Mouse (Mus musculus) forebrain, embryonic 11.5 days (tissue): Measurements from ENCODE around the gene Cpsf4l. TPM values are rescaled to one million over a fixed set of nuclear protein-coding genes. Genes with fewer than 3 reads are reported as not detected.
"Not testable (repeated sequence)": the region's sequence is repeated elsewhere in the genome, so short reads cannot be mapped to it uniquely, and the experiment has no call there.

ENCODE experiments used
- ATAC-seq: fragments of 200-750 bp; cut with Nextera tagmentation; replicated peaks from 2 replicates; pipeline ENCODE4 v1.8.0; 2017; ENCODE audit warnings: moderate TSS enrichment; ENCODE audit not compliant: low FRiP score
- DNase-seq: peaks from one replicate; pipeline ENCODE4 v3.0.0-alpha.2; 2017; ENCODE audit warnings: low spot score
- H3K27ac ChIP-seq: fragments of 300-500 bp; sonication (generic); 2 replicates; pipeline ENCODE4 v1.5.1; 2014; ENCODE audit warnings: low read depth, low read length
- H3K27me3 ChIP-seq: fragments of 300-500 bp; sonication (generic); 2 replicates; pipeline ENCODE4 v1.6.1; 2014; ENCODE audit warnings: mild to moderate bottlenecking, low read length, mixed read lengths; ENCODE audit not compliant: control insufficient read depth, insufficient read depth
- H3K36me3 ChIP-seq: fragments of 300-500 bp; sonication (generic); 2 replicates; pipeline ENCODE4 v1.6.1; 2014; ENCODE audit warnings: mild to moderate bottlenecking, low read length, moderate library complexity, mixed read lengths; ENCODE audit not compliant: control insufficient read depth, insufficient read depth
- H3K4me1 ChIP-seq: fragments of 300-500 bp; sonication (generic); replicated peaks from 2 replicates; pipeline ENCODE4 v1.6.1; 2014; ENCODE audit warnings: low read length, mixed read lengths; ENCODE audit not compliant: control insufficient read depth, insufficient read depth
- H3K4me2 ChIP-seq: fragments of 300-500 bp; sonication (generic); 2 replicates; pipeline ENCODE4 v1.6.1; 2014; ENCODE audit warnings: low read depth, mild to moderate bottlenecking, low read length, moderate library complexity, mixed read lengths; ENCODE audit not compliant: severe bottlenecking
- H3K4me3 ChIP-seq: fragments of 300-500 bp; sonication (generic); 2 replicates; pipeline ENCODE4 v1.5.1; 2014; ENCODE audit warnings: low read depth, low read length
- H3K9ac ChIP-seq: fragments of 300-500 bp; sonication (generic); 2 replicates; pipeline ENCODE4 v1.6.1; 2014; ENCODE audit warnings: low read length
- H3K9me3 ChIP-seq: fragments of 300-500 bp; sonication (generic); 2 replicates; pipeline ENCODE4 v1.6.1; 2016; ENCODE audit warnings: low read length, mixed read lengths; ENCODE audit not compliant: control insufficient read depth
- WGBS: fragments of 180-500 bp; shearing (Covaris S2); extraction: QIAGEN DNeasy Blood & Tissue Kit; methylation state at CpG from one replicate; pipeline ENCODE4 v1.1.7; 2014; 5-methylcytosine and 5-hydroxymethylcytosine counted together
- polyA plus RNA-seq: library from polyadenylated mRNA; unstranded; fragments of >200 nt; fragmentation: Nextera tagmentation; extraction: Ambion mirVana; gene quantifications from 2 replicates; pipeline ENCODE4 v1.2.1, GENCODE M21; 2014

Cpsf4l gene
- polyA plus RNA-seq, 1 experiment from 2014 or later = 0.47 TPM

- H3K9ac ChIP-seq, ATAC-seq, H3K27ac ChIP-seq, H3K4me1 ChIP-seq, H3K4me3 ChIP-seq, DNase-seq, H3K27me3 ChIP-seq, H3K4me2 ChIP-seq, H3K9me3 ChIP-seq: not testable (repeated sequence)
- H3K36me3 ChIP-seq = peaks cover 17% of the 10 kb centered on the region
- 95% methylated on average over 3 of the region's 3 CpGs for WGBS
Observed at GRCm38 (mm10) chr11:113660213-113660612, 49.6 kb downstream of the Cpsf4l start.

- DNase-seq (peak; percentile 49), ATAC-seq (no peak)
- H3K9ac ChIP-seq = no peak overlapping the region
- no peak overlapping the region for H3K4me3 ChIP-seq
- H3K4me2 ChIP-seq = no peak overlapping the region
- 96% methylated on average over 4 of the region's 4 CpGs for WGBS
- peaks cover 26% of the 10 kb centered on the region for H3K36me3 ChIP-seq
- no peaks in the 10 kb centered on the region for H3K9me3 ChIP-seq
- no peaks in the 10 kb centered on the region for H3K4me1 ChIP-seq
- no peak overlapping the region for H3K27ac ChIP-seq
- H3K27me3 ChIP-seq = no peaks in the 10 kb centered on the region
Observed at GRCm38 (mm10) chr11:113658763-113659162, 51.1 kb downstream of the Cpsf4l start.

- DNase-seq (no peak), ATAC-seq (no peak)
- H3K4me3 ChIP-seq = no peak overlapping the region
Observed at GRCm38 (mm10) chr11:113658319-113658718, 51.5 kb downstream of the Cpsf4l start.

GRCm38 (mm10) chr11:113657221-113657620 is 52.6 kb downstream of the Cpsf4l start:
- no peak overlapping the region for H3K9ac ChIP-seq
- H3K4me3 ChIP-seq = no peak overlapping the region
- H3K4me1 ChIP-seq = no peaks in the 10 kb centered on the region
- H3K36me3 ChIP-seq = peaks cover 27% of the 10 kb centered on the region
- DNase-seq (peak; percentile 47), ATAC-seq (no peak)
- no peak overlapping the region for H3K27ac ChIP-seq
- H3K9me3 ChIP-seq = no peaks in the 10 kb centered on the region
- H3K27me3 ChIP-seq = no peaks in the 10 kb centered on the region
- 72% methylated on average over 4 of the region's 4 CpGs for WGBS
- H3K4me2 ChIP-seq = no peak overlapping the region

More at GRCm38 (mm10) chr11:113658319-113658718, 51.5 kb downstream of the Cpsf4l start:
- H3K9ac ChIP-seq = no peak overlapping the region
- H3K36me3 ChIP-seq = peaks cover 27% of the 10 kb centered on the region
- H3K4me1 ChIP-seq = no peaks in the 10 kb centered on the region
- H3K27ac ChIP-seq = no peak overlapping the region
- H3K27me3 ChIP-seq = no peaks in the 10 kb centered on the region
- no peaks in the 10 kb centered on the region for H3K9me3 ChIP-seq
- 87% methylated on average over 8 of the region's 8 CpGs for WGBS
- H3K4me2 ChIP-seq = no peak overlapping the region

DNA sequence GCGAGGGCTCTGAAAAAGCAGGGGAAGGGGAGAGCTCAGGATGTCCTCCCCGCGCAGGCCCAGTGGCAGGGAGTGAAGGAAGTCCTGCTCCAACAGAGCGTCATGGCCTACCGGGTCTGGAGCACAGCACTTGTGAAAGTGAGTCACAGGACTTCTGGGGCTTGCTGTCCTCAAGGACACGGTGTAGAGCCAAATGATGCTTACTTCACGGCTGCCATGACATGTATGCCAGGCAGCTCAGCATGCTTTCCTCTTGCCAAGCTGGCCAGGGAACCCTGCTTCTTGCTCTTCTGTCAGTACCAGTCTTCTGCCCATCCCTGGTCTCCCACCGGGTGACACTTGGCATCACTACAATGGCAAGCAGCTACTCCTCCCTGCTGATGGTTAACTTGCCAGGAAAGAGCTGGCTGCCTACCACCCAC is 53.3 kb downstream of the Cpsf4l start:
- Histone ChIP-seq H3K27ac (no peak overlapping the region), H3K4me3 (no peak overlapping the region), H3K36me3 (peaks cover 30% of the 10 kb centered on the region), H3K4me2 (no peak overlapping the region), H3K9me3 (no peaks in the 10 kb centered on the region), H3K4me1 (no peaks in the 10 kb centered on the region), H3K27me3 (no peaks in the 10 kb centered on the region), H3K9ac (no peak overlapping the region)
- ATAC-seq = no peak
- peak; percentile 52 for DNase-seq
- 92% methylated on average over 8 of the region's 8 CpGs for WGBS

- ATAC-seq = no peak
- WGBS = 83% methylated on average over 18 of the region's 18 CpGs
- H3K36me3 ChIP-seq = peaks cover 24% of the 10 kb centered on the region
Observed at GRCm38 (mm10) chr11:113654561-113655270, 55.1 kb downstream of the Cpsf4l start.

DNA sequence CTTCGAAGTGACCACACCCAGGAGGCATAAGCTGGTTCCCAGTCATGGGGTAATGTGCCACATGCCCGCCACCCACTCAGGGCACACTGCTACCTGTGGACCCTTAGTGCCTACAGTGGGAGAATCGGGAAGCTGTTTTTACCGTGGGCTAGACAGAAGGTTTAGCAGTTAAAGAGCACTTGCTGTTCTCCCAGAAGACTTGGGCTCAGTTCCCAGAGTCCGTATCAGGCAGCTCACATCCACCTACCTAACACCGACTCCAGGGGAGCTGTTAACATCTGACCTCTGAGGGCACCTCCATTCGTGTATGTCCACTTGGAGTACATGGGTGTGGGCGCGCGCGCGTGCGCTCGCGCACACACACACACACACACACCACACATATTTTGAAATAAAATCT is 55.7 kb downstream of the Cpsf4l start:
- H3K9ac ChIP-seq = no peak overlapping the region
- WGBS = 92% methylated on average over 15 of the region's 15 CpGs
- no peak overlapping the region for H3K4me2 ChIP-seq
- H3K4me1 ChIP-seq = peaks cover 4% of the 10 kb centered on the region; the same call in 1 of the 2 replicates
- no peaks in the 10 kb centered on the region for H3K9me3 ChIP-seq
- no peak overlapping the region for H3K27ac ChIP-seq
- H3K36me3 ChIP-seq = peaks cover 24% of the 10 kb centered on the region
- H3K27me3 ChIP-seq = no peaks in the 10 kb centered on the region
- H3K4me3 ChIP-seq = no peak overlapping the region
- peak; percentile 45 for DNase-seq
- ATAC-seq = no peak

More at GRCm38 (mm10) chr11:113654561-113655270, 55.1 kb downstream of the Cpsf4l start:
- H3K9me3 ChIP-seq = no peaks in the 10 kb centered on the region
- no peak overlapping the region for H3K9ac ChIP-seq
- peak; percentile 43 for DNase-seq
- no peak overlapping the region for H3K4me2 ChIP-seq
- H3K27ac ChIP-seq = no peak overlapping the region
- H3K27me3 ChIP-seq = no peaks in the 10 kb centered on the region
- H3K4me3 ChIP-seq = no peak overlapping the region
- peaks cover 4% of the 10 kb centered on the region; the same call in 1 of the 2 replicates for H3K4me1 ChIP-seq

GRCm38 (mm10) chr11:113652516-113652915 is 57.3 kb downstream of the Cpsf4l start:
- peak; percentile 41 for DNase-seq
- H3K36me3 ChIP-seq = peaks cover 22% of the 10 kb centered on the region
- WGBS = 95% methylated on average over 6 of the region's 6 CpGs
- no peaks in the 10 kb centered on the region; the same call in 1 of the 2 replicates for H3K27me3 ChIP-seq
- no peak overlapping the region for H3K4me2 ChIP-seq
- H3K9me3 ChIP-seq = no peaks in the 10 kb centered on the region
- H3K27ac ChIP-seq = no peak overlapping the region
- no peak for ATAC-seq
- no peak overlapping the region for H3K9ac ChIP-seq
- no peak overlapping the region for H3K4me3 ChIP-seq
- peaks cover 10% of the 10 kb centered on the region; the same call in 1 of the 2 replicates for H3K4me1 ChIP-seq

GRCm38 (mm10) chr11:113651907-113652273 is 57.9 kb downstream of the Cpsf4l start:
- Histone ChIP-seq H3K9me3 (no peaks in the 10 kb centered on the region), H3K36me3 (peaks cover 21% of the 10 kb centered on the region), H3K27me3 (no peaks in the 10 kb centered on the region; the same call in 1 of the 2 replicates), H3K9ac (no peak overlapping the region), H3K4me1 (peaks cover 10% of the 10 kb centered on the region; the same call in 1 of the 2 replicates), H3K4me2 (no peak overlapping the region), H3K4me3 (no peak overlapping the region), H3K27ac (no peak overlapping the region; the same call in 1 of the 2 replicates)
- DNase-seq = peak; percentile 76
- ATAC-seq = 0 out of 2 replicates have a peak, but pooled peaks have one; percentile 18
- WGBS = 45% methylated on average over 8 of the region's 8 CpGs
